Mouse (Mus musculus): ENCODE measurements around the gene Jup.

- no peak for TF ChIP-seq CTCF (IDR thresholded peaks at IDR 0.05)
- no peak for TF ChIP-seq EP300 (IDR thresholded peaks at IDR 0.05)
These were observed 40.7 kb downstream of the Jup start for GRCm38 (mm10) chr11:100356819-100357211.
